ENCODE assay signal across 7 mouse cellular contexts in genomic region chr2:152827321-152828010, GRCm38 (mm10). TPM values are rescaled to one million over a fixed set of nuclear protein-coding genes. Genes with fewer than 3 reads are reported as not detected.
A peak's percentile ranks its signal among the peaks of the same experiment; 100 is the strongest.
DNase-seq lines count a peak whose midpoint lies in the region; ATAC-seq lines count a peak whose summit lies in the region.

No protein-coding gene starts in this region.

- H3K36me3 ChIP-seq in forebrain, embryonic 12.5 days (replicated peaks) = 0 out of 2 replicates have a peak, but pooled peaks cover 7% of the 10 kb centered on the region
- H3K36me3 ChIP-seq in limb, embryonic 15.5 days = peaks cover 4% of the 10 kb centered on the region; the same call in 1 of the 2 replicates
- H3K36me3 ChIP-seq in neural tube, embryonic 14.5 days (ENCODE audit: control insufficient read depth, insufficient read depth, low read length) = no peaks in the 10 kb centered on the region

- no peak for ATAC-seq in forebrain, embryonic 12.5 days (ENCODE audit: low FRiP score)
- ATAC-seq in limb, embryonic 15.5 days (ENCODE audit: insufficient number of reproducible peaks, low FRiP score, low TSS enrichment, low read depth) = no peak
- no peak for ATAC-seq in neural tube, embryonic 14.5 days (ENCODE audit: low read depth)
- ATAC-seq in megakaryocyte progenitor cell, adult 5-6 weeks (replicated peaks; ENCODE audit: poor library complexity) = no peak

- peak; percentile 73 for DNase-seq in urinary bladder, postnatal 14 days (ENCODE audit: low spot score)
- DNase-seq in urinary bladder, postnatal 4 days (ENCODE audit: low spot score in 2 of 2) = no peak
- no peak for DNase-seq in right cerebral cortex, postnatal 14 days

- no peak overlapping the region for H3K27ac ChIP-seq in forebrain, embryonic 12.5 days
- H3K27ac ChIP-seq in limb, embryonic 15.5 days = peak overlapping the region; percentile 55; the same call in 1 of the 2 replicates
- H3K27ac ChIP-seq in neural tube, embryonic 14.5 days (ENCODE audit: low read depth, low read length) = no peak overlapping the region

- WGBS in forebrain, embryonic 12.5 days = 89% methylated on average over 8 of the region's 8 CpGs
- 65% methylated on average over 8 of the region's 8 CpGs for WGBS in limb, embryonic 15.5 days
- 81% methylated on average over 8 of the region's 8 CpGs for WGBS in neural tube, embryonic 14.5 days

- H3K9ac ChIP-seq in forebrain, embryonic 12.5 days = no peak overlapping the region
- no peak overlapping the region for H3K9ac ChIP-seq in limb, embryonic 15.5 days
- no peak overlapping the region for H3K9ac ChIP-seq in neural tube, embryonic 14.5 days (replicated peaks; ENCODE audit: low read depth, low read length)

- peak overlapping the region; percentile 60 for H3K4me3 ChIP-seq in forebrain, embryonic 12.5 days (replicated peaks)
- peak overlapping the region; percentile 76 for H3K4me3 ChIP-seq in limb, embryonic 15.5 days
- H3K4me3 ChIP-seq in neural tube, embryonic 14.5 days (ENCODE audit: low read depth, low read length) = peak overlapping the region; percentile 60

- peak overlapping the region; percentile 63 for H3K4me2 ChIP-seq in forebrain, embryonic 12.5 days
- peak overlapping the region; percentile 70 for H3K4me2 ChIP-seq in limb, embryonic 15.5 days
- H3K4me2 ChIP-seq in neural tube, embryonic 14.5 days (ENCODE audit: low read depth, low read length) = peak overlapping the region; percentile 91

- H3K9me3 ChIP-seq in forebrain, embryonic 12.5 days = no peaks in the 10 kb centered on the region
- no peaks in the 10 kb centered on the region for H3K9me3 ChIP-seq in limb, embryonic 15.5 days
- H3K9me3 ChIP-seq in neural tube, embryonic 14.5 days (ENCODE audit: control insufficient read depth, low read length) = no peaks in the 10 kb centered on the region

- H3K4me1 ChIP-seq in forebrain, embryonic 12.5 days = peaks cover 55% of the 10 kb centered on the region
- peaks cover 53% of the 10 kb centered on the region for H3K4me1 ChIP-seq in limb, embryonic 15.5 days
- peaks cover 54% of the 10 kb centered on the region for H3K4me1 ChIP-seq in neural tube, embryonic 14.5 days (ENCODE audit: control insufficient read depth, insufficient read depth, low read length)

- H3K27me3 ChIP-seq in forebrain, embryonic 12.5 days = no peaks in the 10 kb centered on the region
- H3K27me3 ChIP-seq in limb, embryonic 15.5 days = no peaks in the 10 kb centered on the region
- no peaks in the 10 kb centered on the region for H3K27me3 ChIP-seq in neural tube, embryonic 14.5 days (ENCODE audit: control insufficient read depth, insufficient read depth, low read length)

RNA-seq across cellular contexts. Expression of gene Bcl2l1, which starts 4.1 kb away (rescaled TPM):
- polyA plus RNA-seq in forebrain, embryonic 12.5 days (2016; fragmentation: Nextera tagmentation; extraction: Ambion mirVana) = 159 and 164 TPM in 2 replicates
- polyA plus RNA-seq in limb, embryonic 15.5 days (2015; fragmentation: Nextera tagmentation; extraction: Ambion mirVana) = 96.2 and 96.7 TPM in 2 replicates
- 142 and 159 TPM in 2 replicates for polyA plus RNA-seq in neural tube, embryonic 14.5 days (2014; fragmentation: Nextera tagmentation; extraction: Ambion mirVana)
- total RNA-seq in megakaryocyte progenitor cell, adult 5-6 weeks (2015) = 8.1 and 10.2 TPM in 2 replicates
- total RNA-seq in megakaryocyte progenitor cell, adult 5-6 weeks (2017) = 13.5 and 18.4 TPM in 2 replicates

RNA-seq across cellular contexts. Expression of gene Tpx2, which starts 20.3 kb away (rescaled TPM):
- polyA plus RNA-seq in forebrain, embryonic 12.5 days (2016; fragmentation: Nextera tagmentation; extraction: Ambion mirVana) = 133 and 156 TPM in 2 replicates
- polyA plus RNA-seq in limb, embryonic 15.5 days (2015; fragmentation: Nextera tagmentation; extraction: Ambion mirVana) = 66.2 and 69.1 TPM in 2 replicates
- polyA plus RNA-seq in neural tube, embryonic 14.5 days (2014; fragmentation: Nextera tagmentation; extraction: Ambion mirVana) = 7.5 and 12.6 TPM in 2 replicates
- total RNA-seq in megakaryocyte progenitor cell, adult 5-6 weeks (2015) = 104 and 111 TPM in 2 replicates
- 112 and 114 TPM in 2 replicates for total RNA-seq in megakaryocyte progenitor cell, adult 5-6 weeks (2017)
